Mouse (Mus musculus): ENCODE data around the gene Pde6g. TPM values are rescaled to one million over a fixed set of nuclear protein-coding genes. Genes with fewer than 3 reads are reported as not detected.

Pde6g gene
- total and polyA plus RNA-seq, 2 experiments from 2014 or later: 0.37 TPM; not detected in 1

- H3K4me2 ChIP-seq (ENCODE audit: low read depth, low read length, poor library complexity, severe bottlenecking): peak within 1 kb of the TSS; percentile 74
- H3K4me3 ChIP-seq (ENCODE audit: low read depth, low read length): peak within 1 kb of the TSS; percentile 66
- peak within 1 kb of the TSS; percentile 55 for H3K27ac ChIP-seq (ENCODE audit: low read depth, low read length)
- WGBS: under 1% methylated on average over 35 of the region's 35 CpGs
- peaks cover 34% of the 10 kb centered on the region for H3K36me3 ChIP-seq (ENCODE audit: insufficient read depth, low read length)
- ATAC-seq (ENCODE audit: low FRiP score) (peak; percentile 86), DNase-seq (ENCODE audit: low spot score) (peak; percentile 94)
- no peak for TF ChIP-seq CTCF (IDR thresholded peaks at IDR 0.05)
- H3K27me3 ChIP-seq (ENCODE audit: insufficient read depth, low read length): no peaks in the 10 kb centered on the region
- H3K9me3 ChIP-seq (ENCODE audit: low read length): no peaks in the 10 kb centered on the region
- H3K4me1 ChIP-seq (ENCODE audit: insufficient read depth, low read length): peaks cover 18% of the 10 kb centered on the region
- peak within 1 kb of the TSS; percentile 64 for H3K9ac ChIP-seq (replicated peaks; ENCODE audit: low read length, poor library complexity, severe bottlenecking)
Measured at GRCm38 (mm10) chr11:120491317-120492023, 38.2 kb upstream of the Pde6g start, which contains the start of gene Slc25a10. Gene Slc25a10, plus strand, starts transcription at chr11:120491840.

DNA sequence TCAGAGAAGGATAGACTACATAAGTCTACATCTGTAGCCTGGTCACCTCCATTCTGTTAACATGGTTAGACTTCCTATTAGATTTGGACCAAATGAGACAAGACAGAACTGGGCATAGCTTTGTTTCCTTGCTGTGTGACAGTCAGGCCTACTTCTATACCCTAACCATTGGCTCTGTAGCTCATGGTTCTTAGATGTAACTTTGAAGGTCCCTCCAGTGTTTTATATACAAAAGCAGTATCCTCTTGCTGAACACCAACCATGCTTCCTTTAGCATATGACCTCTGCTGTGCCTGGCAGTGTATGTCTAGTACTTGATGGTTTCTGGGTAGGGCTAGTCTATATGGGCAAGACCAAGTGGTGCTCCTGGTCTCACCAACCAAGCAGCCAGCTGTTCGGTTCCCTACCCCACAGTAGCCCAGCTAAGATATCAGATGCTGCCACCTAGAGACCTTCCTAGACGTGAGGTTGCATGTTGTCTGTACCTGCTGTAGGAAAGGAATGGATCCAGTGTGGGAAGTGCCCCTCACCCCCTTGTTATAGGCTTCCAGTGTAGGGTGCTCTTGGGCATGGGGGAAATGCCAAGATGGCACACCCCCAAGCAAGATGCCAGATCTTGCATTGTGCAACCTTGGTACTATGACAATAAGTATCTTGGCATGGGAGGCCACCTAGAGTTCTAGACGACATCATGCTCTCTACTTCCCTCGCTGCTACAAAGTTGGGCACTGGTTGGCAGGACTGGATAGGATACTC lies 37.2 kb upstream of the Pde6g start:
- H3K9me3 ChIP-seq (ENCODE audit: low read length): no peaks in the 10 kb centered on the region
- peaks cover 19% of the 10 kb centered on the region for H3K4me1 ChIP-seq (ENCODE audit: insufficient read depth, low read length)
- DNase-seq (ENCODE audit: low spot score) (no peak), ATAC-seq (ENCODE audit: low FRiP score) (no peak)
- no peak overlapping the region for H3K9ac ChIP-seq (replicated peaks; ENCODE audit: low read length, poor library complexity, severe bottlenecking)
- no peak overlapping the region for H3K4me3 ChIP-seq (ENCODE audit: low read depth, low read length)
- H3K27ac ChIP-seq (ENCODE audit: low read depth, low read length): peak overlapping the region; percentile 55; the same call in 1 of the 2 replicates
- no peak overlapping the region for H3K4me2 ChIP-seq (ENCODE audit: low read depth, low read length, poor library complexity, severe bottlenecking)
- H3K36me3 ChIP-seq (ENCODE audit: insufficient read depth, low read length): peaks cover 26% of the 10 kb centered on the region
- 34% methylated on average over 4 of the region's 4 CpGs for WGBS
- no peaks in the 10 kb centered on the region for H3K27me3 ChIP-seq (ENCODE audit: insufficient read depth, low read length)
- peak; percentile 19 for TF ChIP-seq CTCF (IDR thresholded peaks at IDR 0.05)

DNA sequence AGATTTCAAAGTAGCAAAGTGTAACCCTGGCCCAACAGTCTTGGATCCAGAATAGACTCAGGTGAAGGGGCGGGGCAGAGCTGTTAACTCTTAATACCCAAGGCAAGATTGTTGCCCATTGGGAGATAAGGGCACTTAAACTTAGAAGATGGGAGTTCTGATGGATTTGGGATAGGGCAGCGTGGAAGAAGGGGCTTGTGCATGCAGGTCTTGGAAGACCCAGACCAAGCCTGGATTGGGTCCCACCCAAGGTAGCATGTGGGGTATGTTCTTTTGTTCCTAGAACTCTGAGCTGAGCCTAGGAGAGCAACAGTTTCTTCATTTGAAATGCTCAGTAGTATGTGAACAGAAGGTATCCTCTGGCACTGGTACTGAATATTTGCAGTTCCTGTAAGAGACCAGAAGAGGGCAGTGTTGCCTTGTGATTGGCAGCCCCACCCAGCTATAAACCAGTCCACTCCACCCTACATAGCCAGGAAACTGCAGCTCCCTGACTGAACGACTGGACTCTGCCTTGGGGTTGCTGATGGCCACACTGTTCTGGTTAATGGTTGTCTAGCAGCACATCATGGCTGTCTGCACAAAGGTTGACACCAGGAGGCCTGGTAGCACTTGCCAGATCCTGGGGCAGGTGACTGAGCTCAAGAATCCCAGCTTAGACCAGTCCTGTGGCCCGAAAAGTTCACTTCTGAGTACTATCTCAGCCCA lies 35.9 kb upstream of the Pde6g start:
- WGBS: 67% methylated on average over 4 of the region's 4 CpGs
- DNase-seq (ENCODE audit: low spot score): peak; percentile 90
- no peak overlapping the region for H3K4me3 ChIP-seq (ENCODE audit: low read depth, low read length)
- no peaks in the 10 kb centered on the region for H3K9me3 ChIP-seq (ENCODE audit: low read length)
- no peak overlapping the region for H3K9ac ChIP-seq (replicated peaks; ENCODE audit: low read length, poor library complexity, severe bottlenecking)
- peaks cover 21% of the 10 kb centered on the region for H3K4me1 ChIP-seq (ENCODE audit: insufficient read depth, low read length)
- H3K4me2 ChIP-seq (ENCODE audit: low read depth, low read length, poor library complexity, severe bottlenecking): no peak overlapping the region
- peak; percentile 92 for TF ChIP-seq CTCF (IDR thresholded peaks at IDR 0.05)
- ATAC-seq (ENCODE audit: low FRiP score): no peak
- H3K27ac ChIP-seq (ENCODE audit: low read depth, low read length): no peak overlapping the region
- no peaks in the 10 kb centered on the region for H3K27me3 ChIP-seq (ENCODE audit: insufficient read depth, low read length)
- peaks cover 21% of the 10 kb centered on the region for H3K36me3 ChIP-seq (ENCODE audit: insufficient read depth, low read length)

- WGBS: 76% methylated on average over 4 of the region's 4 CpGs
- DNase-seq (ENCODE audit: low spot score) (no peak), ATAC-seq (ENCODE audit: low FRiP score) (no peak)
- Histone ChIP-seq H3K4me2 (ENCODE audit: low read depth, low read length, poor library complexity, severe bottlenecking) (no peak overlapping the region), H3K9me3 (ENCODE audit: low read length) (no peaks in the 10 kb centered on the region), H3K4me1 (ENCODE audit: insufficient read depth, low read length) (peaks cover 21% of the 10 kb centered on the region), H3K36me3 (ENCODE audit: insufficient read depth, low read length) (peaks cover 23% of the 10 kb centered on the region), H3K27ac (ENCODE audit: low read depth, low read length) (no peak overlapping the region), H3K4me3 (ENCODE audit: low read depth, low read length) (no peak overlapping the region), H3K27me3 (ENCODE audit: insufficient read depth, low read length) (no peaks in the 10 kb centered on the region), H3K9ac (replicated peaks; ENCODE audit: low read length, poor library complexity, severe bottlenecking) (no peak overlapping the region)
- TF ChIP-seq CTCF (IDR thresholded peaks at IDR 0.05): no peak
Measured at GRCm38 (mm10) chr11:120488516-120488915, 35.2 kb upstream of the Pde6g start.

GRCm38 (mm10) chr11:120485251-120485650 lies 32.0 kb upstream of the Pde6g start:
- no peaks in the 10 kb centered on the region for H3K9me3 ChIP-seq (ENCODE audit: low read length)
- H3K36me3 ChIP-seq (ENCODE audit: insufficient read depth, low read length): peaks cover 46% of the 10 kb centered on the region
- H3K4me3 ChIP-seq (ENCODE audit: low read depth, low read length): peak overlapping the region; percentile 75
- DNase-seq (ENCODE audit: low spot score) (no peak), ATAC-seq (ENCODE audit: low FRiP score) (no peak)
- H3K4me2 ChIP-seq (ENCODE audit: low read depth, low read length, poor library complexity, severe bottlenecking): peak overlapping the region; percentile 59
- no peak for TF ChIP-seq CTCF (IDR thresholded peaks at IDR 0.05)
- H3K9ac ChIP-seq (replicated peaks; ENCODE audit: low read length, poor library complexity, severe bottlenecking): peak overlapping the region; percentile 87
- H3K27me3 ChIP-seq (ENCODE audit: insufficient read depth, low read length): no peaks in the 10 kb centered on the region
- H3K4me1 ChIP-seq (ENCODE audit: insufficient read depth, low read length): peaks cover 3% of the 10 kb centered on the region; the same call in 1 of the 2 replicates
- WGBS: 5% methylated on average over 10 of the region's 10 CpGs
- H3K27ac ChIP-seq (ENCODE audit: low read depth, low read length): peak overlapping the region; percentile 74; the same call in 1 of the 2 replicates

All from midbrain, postnatal 0 days (tissue).